Mouse (Mus musculus) liver, adult 2 months (tissue): ENCODE results near the gene Mmd. TPM values are rescaled to one million over a fixed set of nuclear protein-coding genes. Genes with fewer than 3 reads are reported as not detected.

Experiments used
- DNase-seq: peaks from one replicate; pipeline ENCODE4 v3.0.0-alpha.2; 2011; ENCODE audit warnings: low read depth, low spot score; ENCODE audit errors: extremely low read depth
- H3K27ac ChIP-seq: fragments of 200-500 bp; replicated peaks from 2 replicates; pipeline ENCODE4 v1.5.1; 2012; ENCODE audit warnings: low read depth, mild to moderate bottlenecking, control low read depth, inconsistent platforms, low read length; ENCODE audit not compliant: insufficient read depth
- H3K27me3 ChIP-seq: fragments of 200-500 bp; 2 replicates; pipeline ENCODE4 v1.6.1; 2012; ENCODE audit warnings: mild to moderate bottlenecking, moderate library complexity, low read length, inconsistent platforms; ENCODE audit not compliant: control insufficient read depth, insufficient read depth
- H3K36me3 ChIP-seq: fragments of 200-500 bp; 2 replicates; pipeline ENCODE4 v1.6.1; 2012; ENCODE audit warnings: low read length, inconsistent platforms; ENCODE audit not compliant: control insufficient read depth, insufficient read depth
- H3K4me1 ChIP-seq: fragments of 200-500 bp; 2 replicates; pipeline ENCODE4 v1.6.1; 2011; ENCODE audit warnings: low read length; ENCODE audit not compliant: control insufficient read depth, insufficient read depth
- H3K4me3 ChIP-seq: fragments of 200-500 bp; 2 replicates; pipeline ENCODE4 v1.5.1; 2011; ENCODE audit warnings: low read depth, mild to moderate bottlenecking, control low read depth, low read length, moderate library complexity; ENCODE audit not compliant: insufficient read depth
- H3K79me2 ChIP-seq: fragments of 200-500 bp; 2 replicates; pipeline ENCODE4 v1.6.1; 2012; ENCODE audit warnings: inconsistent platforms, mild to moderate bottlenecking, low read length, moderate library complexity; ENCODE audit not compliant: control insufficient read depth, insufficient read depth
- H3K9ac ChIP-seq: fragments of 200-500 bp; 2 replicates; pipeline ENCODE4 v1.6.1; 2012; ENCODE audit warnings: low read depth, mild to moderate bottlenecking, control low read depth, inconsistent platforms, low read length
- CTCF ChIP-seq: fragments of 200-500 bp; IDR thresholded peaks from 2 replicates; pipeline ENCODE4 v1.5.1; 2011; ENCODE audit warnings: low read depth, low read length, control low read depth
- POLR2A ChIP-seq: fragments of 200-500 bp; IDR thresholded peaks from 2 replicates; pipeline ENCODE4 v1.6.1; 2011; ENCODE audit warnings: low read length, control low read depth; ENCODE audit not compliant: insufficient read depth; ENCODE audit errors: extremely low read depth
- whole genome bisulfite sequencing: fragments of 180-500 bp; shearing (Covaris S2); methylation state at CpG from one replicate; pipeline ENCODE4 v1.1.7; 2018; 5-methylcytosine and 5-hydroxymethylcytosine counted together
- polyA plus RNA-seq: library from polyadenylated mRNA; depleted of rRNA; stranded (reverse); fragments of >200 nt; gene quantifications from 2 replicates; pipeline ENCODE4 v1.2.3, GENCODE M21; 2012
- total RNA-seq: library from RNA; depleted of rRNA; stranded (reverse); fragments of >200 nt; gene quantifications from 2 replicates; pipeline ENCODE4 v1.2.3, GENCODE M21; 2014

Mmd gene
- total and polyA plus RNA-seq, 2 experiments, result 60.3 to 124 TPM

GRCm38 (mm10) chr11:90250730-90251129 lies 1.5 kb downstream of the Mmd start:
- 26% methylated on average over 7 of the region's 7 CpGs for WGBS
- DNase-seq, result peak; percentile 39
- peak overlapping the region; percentile 86 for H3K4me3 ChIP-seq

GRCm38 (mm10) chr11:90251923-90252322 lies 2.7 kb downstream of the Mmd start:
- no peak overlapping the region for H3K9ac ChIP-seq
- 0 out of 2 replicates have a peak overlapping the region, but pooled peaks have one; percentile 5 for H3K27ac ChIP-seq
- peaks cover 13% of the 10 kb centered on the region for H3K4me1 ChIP-seq
- no peak overlapping the region for H3K4me3 ChIP-seq
- H3K27me3 ChIP-seq, result no peaks in the 10 kb centered on the region
- TF ChIP-seq CTCF (no peak), POLR2A (no peak)
- H3K79me2 ChIP-seq, result peaks cover 20% of the 10 kb centered on the region; the same call in 1 of the 2 replicates
- H3K36me3 ChIP-seq, result peaks cover 1% of the 10 kb centered on the region; the same call in 1 of the 2 replicates
- 7% methylated on average over 2 of the region's 2 CpGs for WGBS
- peak; percentile 84 for DNase-seq

More at GRCm38 (mm10) chr11:90250730-90251129, 1.5 kb downstream of the Mmd start:
- Histone ChIP-seq H3K36me3 (peaks cover 1% of the 10 kb centered on the region; the same call in 1 of the 2 replicates), H3K27me3 (no peaks in the 10 kb centered on the region), H3K27ac (peak overlapping the region; percentile 81; the same call in 1 of the 2 replicates), H3K4me1 (peaks cover 10% of the 10 kb centered on the region; the same call in 1 of the 2 replicates), H3K79me2 (peaks cover 20% of the 10 kb centered on the region; the same call in 1 of the 2 replicates), H3K9ac (peak overlapping the region; percentile 56)
- TF ChIP-seq POLR2A, result no peak
- no peak for TF ChIP-seq CTCF

DNA sequence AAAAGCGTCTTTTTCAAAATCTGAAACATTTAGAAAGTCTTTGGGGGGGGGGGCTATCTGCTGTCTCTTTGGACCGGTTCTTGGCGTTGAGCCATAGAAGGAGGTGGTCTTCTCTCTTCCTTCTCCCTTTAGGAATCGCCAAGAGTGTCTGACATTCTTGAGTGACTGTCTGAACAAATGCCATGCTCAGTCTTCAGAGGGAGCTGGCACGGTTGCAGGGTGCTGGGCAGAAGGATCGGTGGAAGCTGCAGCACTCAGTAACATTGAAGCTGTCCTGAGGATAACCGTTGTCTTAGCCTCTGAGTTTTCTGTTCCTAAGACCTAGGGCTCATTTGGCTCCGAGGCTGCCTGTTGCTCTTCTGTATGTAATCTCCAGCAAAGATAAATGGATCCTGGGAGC lies 3.1 kb downstream of the Mmd start:
- H3K4me1 ChIP-seq, result peaks cover 15% of the 10 kb centered on the region
- no peak for DNase-seq
- no peaks in the 10 kb centered on the region for H3K27me3 ChIP-seq
- TF ChIP-seq POLR2A (no peak), CTCF (no peak)
- no peak overlapping the region for H3K4me3 ChIP-seq
- peaks cover 1% of the 10 kb centered on the region; the same call in 1 of the 2 replicates for H3K36me3 ChIP-seq
- H3K79me2 ChIP-seq, result peaks cover 20% of the 10 kb centered on the region; the same call in 1 of the 2 replicates
- 0 out of 2 replicates have a peak overlapping the region, but pooled peaks have one; percentile 5 for H3K27ac ChIP-seq
- H3K9ac ChIP-seq, result no peak overlapping the region
- 56% methylated on average over 8 of the region's 8 CpGs for WGBS

DNA sequence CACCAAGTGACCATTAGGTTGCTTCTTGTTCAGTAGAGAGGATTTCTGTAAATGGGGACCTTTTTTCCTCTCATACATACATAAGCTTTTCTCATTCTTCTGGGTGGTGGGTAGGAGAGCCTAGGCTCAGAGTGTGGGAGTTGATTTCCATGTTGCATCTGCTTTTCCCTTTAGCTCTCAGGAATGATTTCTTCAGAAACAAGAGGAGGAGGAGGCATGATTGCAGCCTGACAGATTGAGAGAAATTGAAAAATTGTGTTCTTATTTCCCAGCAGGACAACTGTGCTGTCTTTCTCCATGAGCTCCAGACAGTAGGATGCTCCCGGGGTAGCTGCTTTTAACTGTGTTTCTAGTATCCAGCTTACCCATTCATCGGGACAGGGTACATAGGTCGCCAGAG lies 5.3 kb downstream of the Mmd start:
- H3K27me3 ChIP-seq, result no peaks in the 10 kb centered on the region
- H3K79me2 ChIP-seq, result peaks cover 19% of the 10 kb centered on the region; the same call in 1 of the 2 replicates
- peaks cover 6% of the 10 kb centered on the region for H3K36me3 ChIP-seq
- 88% methylated on average over 3 of the region's 3 CpGs for WGBS
- no peak overlapping the region for H3K27ac ChIP-seq
- no peak overlapping the region for H3K4me3 ChIP-seq
- H3K4me1 ChIP-seq, result peaks cover 24% of the 10 kb centered on the region
- H3K9ac ChIP-seq, result no peak overlapping the region
- TF ChIP-seq CTCF (no peak), POLR2A (no peak)
- DNase-seq, result no peak

- TF ChIP-seq CTCF, result no peak
- TF ChIP-seq POLR2A, result no peak
- peaks cover 30% of the 10 kb centered on the region for H3K4me1 ChIP-seq
- H3K27ac ChIP-seq, result no peak overlapping the region
- no peaks in the 10 kb centered on the region for H3K27me3 ChIP-seq
- WGBS, result 91% methylated on average over 6 of the region's 6 CpGs
- H3K36me3 ChIP-seq, result peaks cover 15% of the 10 kb centered on the region
- no peak overlapping the region for H3K4me3 ChIP-seq
- H3K9ac ChIP-seq, result no peak overlapping the region
- DNase-seq, result no peak
- peaks cover 15% of the 10 kb centered on the region; the same call in 1 of the 2 replicates for H3K79me2 ChIP-seq
These were observed 6.4 kb downstream of the Mmd start for GRCm38 (mm10) chr11:90255687-90256086.
